Mouse (Mus musculus): ENCODE measurements at regions not wholly inside any gene's neighbourhood (a gene's known extent, or its start where the extent isn't known, plus 50 kb on each side); places are given as distances from the start of the nearest gene placed in this dataset.

DNA sequence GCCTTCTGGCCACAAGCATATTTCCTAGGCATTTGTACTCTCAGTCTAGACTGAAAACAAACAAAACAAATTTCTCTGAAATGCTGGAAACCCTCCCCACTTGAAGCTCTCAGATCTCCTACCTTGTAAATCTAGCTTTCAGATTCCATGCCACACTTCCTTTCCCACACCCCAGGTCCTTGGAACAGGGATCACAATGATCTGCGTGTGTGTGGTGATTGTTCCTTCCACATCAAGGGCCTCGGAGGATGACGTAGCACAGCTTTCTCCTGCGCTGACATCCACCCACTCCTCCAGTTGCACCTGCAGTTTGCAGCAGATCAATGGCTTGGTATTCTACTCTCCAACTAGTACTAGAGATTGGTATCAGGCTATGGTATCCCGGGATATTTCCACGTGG, 120.7 kb upstream of the Cdkn2b start:
- H3K9ac ChIP-seq (ENCODE audit: low read length) = no peak overlapping the region
- H3K27ac ChIP-seq (replicated peaks in 1 of 2; ENCODE audit: control insufficient read depth in 1 of 2, insufficient read depth in 1 of 2, low read depth in 2 of 2, low read length in 2 of 2) = no peak overlapping the region
- no peaks in the 10 kb centered on the region for H3K9me3 ChIP-seq (ENCODE audit: control insufficient read depth, low read length)

DNA sequence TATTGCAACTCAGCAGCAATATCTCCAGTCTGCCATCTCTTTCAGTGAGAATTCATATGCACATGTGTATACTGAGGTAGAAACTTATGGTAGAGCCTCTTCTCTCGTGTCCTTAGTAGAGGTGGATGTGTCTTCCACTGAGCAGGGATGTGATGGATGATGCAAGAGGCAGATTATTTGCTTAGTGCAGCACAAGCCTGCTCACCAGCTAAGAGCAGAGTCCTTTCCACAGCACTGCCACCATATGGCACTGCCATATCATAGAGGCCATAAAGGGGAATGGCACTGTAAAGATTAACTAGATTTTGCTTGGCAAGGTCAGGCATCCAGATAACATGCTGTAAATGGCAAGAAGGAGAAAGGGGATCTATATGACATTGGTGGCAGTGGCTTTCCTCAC, 117.6 kb upstream of the Cdkn2b start:
- H3K4me2 ChIP-seq (ENCODE audit: low read length) = no peak overlapping the region
- 76% methylated on average over 1 of the region's 1 CpGs for WGBS
- no peaks in the 10 kb centered on the region for H3K36me3 ChIP-seq (ENCODE audit: control insufficient read depth, insufficient read depth, low read length)
- no peak overlapping the region for H3K4me3 ChIP-seq (ENCODE audit: control insufficient read depth in 1 of 2, insufficient read depth in 1 of 2, low read depth in 1 of 2, low read length in 2 of 2)
- H3K27ac ChIP-seq (replicated peaks in 1 of 2; ENCODE audit: control insufficient read depth in 1 of 2, insufficient read depth in 1 of 2, low read depth in 2 of 2, low read length in 2 of 2) = peak overlapping the region; percentile 6 to 60; a peak in 1 of 4 replicates
- no peaks in the 10 kb centered on the region for H3K9me3 ChIP-seq (ENCODE audit: control insufficient read depth, low read length)
- H3K9ac ChIP-seq (ENCODE audit: low read length) = no peak overlapping the region
- ATAC-seq (ENCODE audit: insufficient number of reproducible peaks, insufficient read depth, low FRiP score, low read depth) = no peak
- no peaks in the 10 kb centered on the region for H3K27me3 ChIP-seq (ENCODE audit: control insufficient read depth, insufficient read depth, low read length)
- H3K4me1 ChIP-seq (ENCODE audit: control insufficient read depth in 2 of 2, insufficient read depth in 2 of 2, low read length in 2 of 2) = peaks cover 2 to 7% of the 10 kb centered on the region in 2 experiments; a peak in 1 of 4 replicates

More for the DNA sequence above, 120.7 kb upstream of the Cdkn2b start:
- Histone ChIP-seq H3K27me3 (ENCODE audit: control insufficient read depth, insufficient read depth, low read length) (no peaks in the 10 kb centered on the region), H3K4me2 (ENCODE audit: low read length) (no peak overlapping the region), H3K36me3 (ENCODE audit: control insufficient read depth, insufficient read depth, low read length) (no peaks in the 10 kb centered on the region), H3K4me3 (ENCODE audit: control insufficient read depth in 1 of 2, insufficient read depth in 1 of 2, low read depth in 1 of 2, low read length in 2 of 2) (no peak overlapping the region), H3K4me1 (ENCODE audit: control insufficient read depth in 2 of 2, insufficient read depth in 2 of 2, low read length in 2 of 2) (peaks cover 2 to 7% of the 10 kb centered on the region in 2 experiments; a peak in 1 of 4 replicates)
- ATAC-seq (ENCODE audit: insufficient number of reproducible peaks, insufficient read depth, low FRiP score, low read depth) = no peak
- WGBS = 63% methylated on average over 6 of the region's 6 CpGs

DNA sequence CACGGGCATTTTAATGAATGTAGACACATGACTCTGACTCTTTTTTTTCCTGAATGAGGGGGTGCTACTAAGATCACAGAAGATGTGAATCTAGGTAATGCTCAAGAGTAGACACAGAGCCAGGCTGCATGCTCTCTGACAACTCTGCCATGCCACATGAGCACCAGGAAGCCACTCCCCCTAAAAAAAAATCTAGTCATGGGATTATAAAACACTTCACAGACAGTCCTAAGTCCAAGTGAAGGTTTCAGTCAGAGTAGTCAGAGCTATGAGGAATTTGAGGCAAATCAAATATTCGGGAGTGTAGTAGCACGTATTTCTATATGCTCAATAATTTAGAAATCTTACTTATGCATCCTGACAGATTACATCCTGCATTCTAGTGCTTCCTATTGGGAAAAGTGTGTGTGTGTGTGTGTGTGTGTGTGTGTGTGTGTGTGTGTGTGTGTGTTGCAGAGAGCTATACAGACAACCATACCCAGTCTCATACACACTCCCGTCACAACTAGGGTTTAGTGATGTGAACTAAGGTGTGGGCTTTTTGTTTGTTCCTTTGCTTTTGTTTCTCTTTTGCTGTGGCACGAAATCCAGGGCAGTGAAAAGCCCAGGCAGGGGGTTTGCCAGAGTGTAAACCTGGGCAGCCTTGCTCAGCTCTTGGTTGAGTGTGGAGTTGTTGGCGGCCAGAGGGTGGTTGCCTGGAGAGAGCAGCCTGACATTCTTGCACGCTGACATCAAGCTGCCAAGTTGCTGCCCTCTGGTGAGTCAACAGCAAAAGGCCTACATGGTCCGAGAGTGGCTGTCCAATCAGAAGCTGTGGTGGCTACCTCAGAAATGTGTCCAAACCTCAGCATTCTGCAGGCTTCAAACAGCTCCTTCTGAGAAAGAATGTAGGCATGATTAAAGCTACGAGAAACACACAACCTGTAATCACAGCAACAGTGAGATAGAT, 116.8 kb upstream of the Cdkn2b start:
- Histone ChIP-seq H3K9ac (ENCODE audit: low read length) (no peak overlapping the region), H3K4me2 (ENCODE audit: low read length) (0 out of 2 replicates have a peak overlapping the region, but pooled peaks have one; percentile 11), H3K9me3 (ENCODE audit: control insufficient read depth, low read length) (no peaks in the 10 kb centered on the region), H3K27me3 (ENCODE audit: control insufficient read depth, insufficient read depth, low read length) (no peaks in the 10 kb centered on the region), H3K36me3 (ENCODE audit: control insufficient read depth, insufficient read depth, low read length) (no peaks in the 10 kb centered on the region), H3K4me3 (ENCODE audit: control insufficient read depth in 1 of 2, insufficient read depth in 1 of 2, low read depth in 1 of 2, low read length in 2 of 2) (no peak overlapping the region), H3K4me1 (ENCODE audit: control insufficient read depth in 2 of 2, insufficient read depth in 2 of 2, low read length in 2 of 2) (peaks cover 2 to 7% of the 10 kb centered on the region in 2 experiments; a peak in 1 of 4 replicates), H3K27ac (replicated peaks in 1 of 2; ENCODE audit: control insufficient read depth in 1 of 2, insufficient read depth in 1 of 2, low read depth in 2 of 2, low read length in 2 of 2) (peak overlapping the region; percentile 55 to 60; a peak in 3 of 4 replicates)
- 36% methylated on average over 9 of the region's 9 CpGs for WGBS
- peak; percentile 88 for ATAC-seq (ENCODE audit: insufficient number of reproducible peaks, insufficient read depth, low FRiP score, low read depth)

DNA sequence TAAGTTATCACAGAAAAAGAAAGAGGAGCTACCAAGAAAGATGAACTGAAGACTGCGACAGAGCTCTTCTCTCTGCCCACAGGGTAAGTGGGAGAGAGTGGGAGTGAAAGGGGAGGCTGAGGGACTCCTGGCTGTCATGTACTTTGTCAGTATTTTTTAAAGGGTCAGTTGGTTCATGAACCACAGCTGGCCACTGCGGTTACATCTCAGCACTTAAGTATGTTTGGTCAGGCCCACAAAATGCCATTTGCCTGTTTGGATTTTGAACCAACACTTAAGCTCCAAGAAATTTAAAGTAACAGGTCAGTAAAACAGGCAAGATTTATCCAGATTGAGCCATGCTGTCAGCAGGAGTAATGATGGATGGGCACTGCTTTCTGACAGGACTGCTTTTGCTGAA, 115.1 kb upstream of the Cdkn2b start:
- H3K27ac ChIP-seq (replicated peaks in 1 of 2; ENCODE audit: control insufficient read depth in 1 of 2, insufficient read depth in 1 of 2, low read depth in 2 of 2, low read length in 2 of 2) = no peak overlapping the region
- peaks cover 2 to 7% of the 10 kb centered on the region in 2 experiments; a peak in 1 of 4 replicates for H3K4me1 ChIP-seq (ENCODE audit: control insufficient read depth in 2 of 2, insufficient read depth in 2 of 2, low read length in 2 of 2)
- no peak overlapping the region for H3K4me2 ChIP-seq (ENCODE audit: low read length)
- no peaks in the 10 kb centered on the region for H3K9me3 ChIP-seq (ENCODE audit: control insufficient read depth, low read length)
- no peak overlapping the region for H3K9ac ChIP-seq (ENCODE audit: low read length)
- no peaks in the 10 kb centered on the region for H3K36me3 ChIP-seq (ENCODE audit: control insufficient read depth, insufficient read depth, low read length)
- no peaks in the 10 kb centered on the region for H3K27me3 ChIP-seq (ENCODE audit: control insufficient read depth, insufficient read depth, low read length)
- ATAC-seq (ENCODE audit: insufficient number of reproducible peaks, insufficient read depth, low FRiP score, low read depth) = no peak
- H3K4me3 ChIP-seq (ENCODE audit: control insufficient read depth in 1 of 2, insufficient read depth in 1 of 2, low read depth in 1 of 2, low read length in 2 of 2) = no peak overlapping the region
- 66% methylated on average over 2 of the region's 2 CpGs for WGBS

DNA sequence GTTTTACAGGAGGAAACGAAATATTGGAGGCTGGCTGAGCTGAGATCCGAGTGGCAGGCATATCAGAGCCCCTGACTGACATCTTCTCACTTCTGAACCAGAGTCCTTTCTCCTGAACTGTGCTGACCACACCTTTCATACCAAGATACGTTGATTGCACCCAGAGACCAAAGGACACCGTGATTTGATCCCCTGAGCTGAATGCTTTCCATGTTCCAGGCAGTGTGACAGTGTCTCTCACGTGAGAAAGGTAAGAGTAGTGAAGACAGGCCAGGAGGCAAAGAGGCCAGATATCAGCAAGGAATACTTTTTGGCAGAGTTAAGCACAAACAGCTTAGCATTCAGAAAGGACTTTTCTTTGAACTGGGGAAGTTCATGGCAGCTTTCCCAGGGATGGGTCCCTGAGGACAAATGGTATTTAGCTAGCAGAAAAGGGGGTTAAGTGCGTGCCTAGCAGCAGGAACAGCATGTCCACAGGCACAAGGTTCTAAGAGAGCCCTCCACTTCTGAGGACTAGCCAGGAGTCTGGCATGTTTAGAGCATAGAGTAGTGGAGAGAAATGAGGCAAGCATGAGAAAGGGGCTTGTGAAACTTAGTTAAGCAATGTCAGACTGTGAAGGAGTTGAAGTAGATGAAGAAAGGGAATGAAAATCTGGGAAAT, 111.0 kb upstream of the Cdkn2b start:
- no peaks in the 10 kb centered on the region for H3K9me3 ChIP-seq (ENCODE audit: control insufficient read depth, low read length)
- H3K4me2 ChIP-seq (ENCODE audit: low read length) = no peak overlapping the region
- no peak overlapping the region for H3K9ac ChIP-seq (ENCODE audit: low read length)
- no peaks in the 10 kb centered on the region for H3K36me3 ChIP-seq (ENCODE audit: control insufficient read depth, insufficient read depth, low read length)
- ATAC-seq (ENCODE audit: insufficient number of reproducible peaks, insufficient read depth, low FRiP score, low read depth) = no peak
- no peaks in the 10 kb centered on the region for H3K27me3 ChIP-seq (ENCODE audit: control insufficient read depth, insufficient read depth, low read length)
- 38% methylated on average over 6 of the region's 6 CpGs for WGBS
- H3K27ac ChIP-seq (replicated peaks in 1 of 2; ENCODE audit: control insufficient read depth in 1 of 2, insufficient read depth in 1 of 2, low read depth in 2 of 2, low read length in 2 of 2) = no peak overlapping the region
- H3K4me3 ChIP-seq (ENCODE audit: control insufficient read depth in 1 of 2, insufficient read depth in 1 of 2, low read depth in 1 of 2, low read length in 2 of 2) = no peak overlapping the region
- no peaks in the 10 kb centered on the region for H3K4me1 ChIP-seq (ENCODE audit: control insufficient read depth in 2 of 2, insufficient read depth in 2 of 2, low read length in 2 of 2)

DNA sequence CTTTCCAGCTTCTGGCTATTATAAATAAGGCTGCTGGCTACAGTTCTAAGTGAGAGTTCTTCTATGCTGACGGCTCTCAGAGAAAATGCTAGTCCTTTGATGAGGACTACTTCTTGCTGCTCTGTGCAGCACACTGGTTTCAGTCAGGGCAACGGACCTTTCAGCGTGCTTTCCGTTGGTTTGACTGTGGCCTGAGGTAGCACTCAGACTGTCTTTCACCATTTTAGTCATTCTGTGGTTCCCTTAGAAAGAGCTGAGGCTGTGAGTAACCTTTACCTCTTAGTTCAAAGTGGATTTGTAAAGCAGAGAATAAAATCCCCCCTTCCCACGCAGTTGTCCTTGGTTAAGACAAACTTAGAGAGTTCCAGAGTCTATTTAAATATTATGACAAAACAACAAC, 110.0 kb upstream of the Cdkn2b start:
- Histone ChIP-seq H3K4me2 (ENCODE audit: low read length) (no peak overlapping the region), H3K4me3 (ENCODE audit: control insufficient read depth in 1 of 2, insufficient read depth in 1 of 2, low read depth in 1 of 2, low read length in 2 of 2) (no peak overlapping the region), H3K4me1 (ENCODE audit: control insufficient read depth in 2 of 2, insufficient read depth in 2 of 2, low read length in 2 of 2) (no peaks in the 10 kb centered on the region), H3K27me3 (ENCODE audit: control insufficient read depth, insufficient read depth, low read length) (no peaks in the 10 kb centered on the region), H3K9ac (ENCODE audit: low read length) (no peak overlapping the region), H3K9me3 (ENCODE audit: control insufficient read depth, low read length) (no peaks in the 10 kb centered on the region), H3K36me3 (ENCODE audit: control insufficient read depth, insufficient read depth, low read length) (no peaks in the 10 kb centered on the region), H3K27ac (replicated peaks in 1 of 2; ENCODE audit: control insufficient read depth in 1 of 2, insufficient read depth in 1 of 2, low read depth in 2 of 2, low read length in 2 of 2) (no peak overlapping the region)
- ATAC-seq (ENCODE audit: insufficient number of reproducible peaks, insufficient read depth, low FRiP score, low read depth) = no peak
- 85% methylated on average over 5 of the region's 5 CpGs for WGBS

DNA sequence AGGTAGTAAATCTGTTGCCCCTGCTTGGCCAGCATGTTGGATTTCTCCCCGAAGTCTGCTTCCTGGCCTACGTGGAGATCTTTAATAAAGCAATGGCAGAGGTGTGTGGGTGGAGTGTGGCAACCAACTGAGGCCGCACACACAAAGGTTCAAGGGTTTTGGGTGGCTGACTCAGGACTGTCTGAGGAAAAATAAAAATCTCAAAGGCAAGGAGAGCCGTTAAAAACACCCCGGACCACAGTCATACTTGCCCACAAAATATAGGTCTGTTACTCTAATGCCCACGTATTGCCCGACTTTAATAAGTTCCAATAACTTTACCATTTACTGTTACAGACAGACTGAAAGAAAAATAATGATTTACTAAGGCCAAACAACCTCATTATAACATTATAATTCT, 108.7 kb upstream of the Cdkn2b start:
- no peaks in the 10 kb centered on the region for H3K4me1 ChIP-seq (ENCODE audit: control insufficient read depth in 2 of 2, insufficient read depth in 2 of 2, low read length in 2 of 2)
- ATAC-seq (ENCODE audit: insufficient number of reproducible peaks, insufficient read depth, low FRiP score, low read depth) = no peak
- H3K9me3 ChIP-seq (ENCODE audit: control insufficient read depth, low read length) = no peaks in the 10 kb centered on the region
- H3K4me2 ChIP-seq (ENCODE audit: low read length) = no peak overlapping the region
- 91% methylated on average over 7 of the region's 7 CpGs for WGBS
- H3K9ac ChIP-seq (ENCODE audit: low read length) = no peak overlapping the region
- H3K27me3 ChIP-seq (ENCODE audit: control insufficient read depth, insufficient read depth, low read length) = no peaks in the 10 kb centered on the region
- H3K36me3 ChIP-seq (ENCODE audit: control insufficient read depth, insufficient read depth, low read length) = no peaks in the 10 kb centered on the region
- H3K4me3 ChIP-seq (ENCODE audit: control insufficient read depth in 1 of 2, insufficient read depth in 1 of 2, low read depth in 1 of 2, low read length in 2 of 2) = no peak overlapping the region
- no peak overlapping the region for H3K27ac ChIP-seq (replicated peaks in 1 of 2; ENCODE audit: control insufficient read depth in 1 of 2, insufficient read depth in 1 of 2, low read depth in 2 of 2, low read length in 2 of 2)
